Mouse (Mus musculus) MEL (cell line): ENCODE measurements around the gene Bcas2. TPM values are rescaled to one million over a fixed set of nuclear protein-coding genes. Genes with fewer than 3 reads are reported as not detected.

Source experiments
- DNase-seq: peaks from one replicate; pipeline ENCODE4 v3.0.0; 2011; ENCODE audit warnings: low read depth, low spot score
- H3K27ac ChIP-seq: 2 replicates; pipeline ENCODE4 v1.5.1; 2012; ENCODE audit warnings: low read depth, mild to moderate bottlenecking, control low read depth, low read length, moderate library complexity; ENCODE audit not compliant: control insufficient read depth
- H3K27me3 ChIP-seq, 2 experiments: fragments of 150-350 bp in 1 of 2; sonication (generic) in 1 of 2; 2 replicates each; pipeline ENCODE4 v1.6.1; 2012; ENCODE audit warnings: low read length in 2 of 2, mild to moderate bottlenecking in 2 of 2, improper control_type of control experiment in 1 of 2, moderate library complexity in 1 of 2; ENCODE audit not compliant: insufficient read depth in 2 of 2, control insufficient read depth in 1 of 2
- H3K36me3 ChIP-seq, 2 experiments: 2 replicates each; pipeline ENCODE4 v1.6.1; 2012 to 2014; ENCODE audit warnings: low read length in 2 of 2, improper control_type of control experiment in 1 of 2, inconsistent platforms in 1 of 2, mild to moderate bottlenecking in 1 of 2; ENCODE audit not compliant: insufficient read depth in 2 of 2, control insufficient read depth in 1 of 2
- H3K4me1 ChIP-seq, 2 experiments: fragments of 150-350 bp in 1 of 2; sonication (generic) in 1 of 2; 2 replicates each; pipeline ENCODE4 v1.6.1; 2012; ENCODE audit warnings: low read length in 2 of 2, improper control_type of control experiment in 1 of 2, mild to moderate bottlenecking in 1 of 2; ENCODE audit not compliant: insufficient read depth in 2 of 2, control insufficient read depth in 1 of 2
- H3K4me3 ChIP-seq, 2 experiments: fragments of 150-350 bp in 1 of 2; sonication (generic) in 1 of 2; 2 replicates each; pipeline ENCODE4 v1.5.1; 2012; ENCODE audit warnings: low read depth in 2 of 2, low read length in 2 of 2, mild to moderate bottlenecking in 2 of 2, moderate library complexity in 2 of 2, control low read depth in 1 of 2, improper control_type of control experiment in 1 of 2; ENCODE audit not compliant: control insufficient read depth in 1 of 2, insufficient read depth in 1 of 2
- H3K79me2 ChIP-seq: 2 replicates; pipeline ENCODE4 v1.6.1; 2012; ENCODE audit warnings: mild to moderate bottlenecking, low read length, moderate library complexity; ENCODE audit not compliant: control insufficient read depth, poor library complexity, insufficient read depth
- H3K9ac ChIP-seq: 2 replicates; pipeline ENCODE4 v1.6.1; 2012; ENCODE audit warnings: low read depth, mild to moderate bottlenecking, control low read depth, low read length, moderate library complexity; ENCODE audit not compliant: control insufficient read depth, poor library complexity, severe bottlenecking
- H3K9me3 ChIP-seq: fragments of 150-350 bp; sonication (generic); replicated peaks from 2 replicates; pipeline ENCODE4 v1.6.1; 2012; ENCODE audit warnings: mild to moderate bottlenecking, low read length, improper control_type of control experiment, moderate library complexity; ENCODE audit not compliant: insufficient read depth
- CHD2 ChIP-seq: IDR thresholded peaks from 2 replicates; pipeline ENCODE4 v1.6.1; 2011; ENCODE audit warnings: low read length, improper control_type of control experiment
- CTCF ChIP-seq, 3 experiments: IDR thresholded peaks in 2 of 3; conservative IDR thresholded peaks in 1 of 3; 2 replicates each; pipeline ENCODE4 v1.5.1; 2011 to 2012; ENCODE audit warnings: low read length in 3 of 3, low read depth in 2 of 3, mild to moderate bottlenecking in 2 of 3, improper control_type of control experiment in 1 of 3, inconsistent platforms in 1 of 3, mixed read lengths in 1 of 3, moderate library complexity in 1 of 3; ENCODE audit not compliant: control insufficient read depth in 1 of 3, insufficient read depth in 1 of 3, poor library complexity in 1 of 3, severe bottlenecking in 1 of 3
- ELF1 ChIP-seq: IDR thresholded peaks from 2 replicates; pipeline ENCODE4 v1.6.1; 2014; ENCODE audit warnings: low read depth, mild to moderate bottlenecking, inconsistent platforms, low read length, improper control_type of control experiment, moderate library complexity
- EP300 ChIP-seq, 2 experiments: IDR thresholded peaks; 2 replicates each; pipeline ENCODE4 v1.6.1; 2011; ENCODE audit warnings: improper control_type of control experiment in 2 of 2, low read length in 2 of 2, low read depth in 1 of 2, mild to moderate bottlenecking in 1 of 2
- ETS1 ChIP-seq: IDR thresholded peaks from 2 replicates; pipeline ENCODE4 v1.6.1; 2012; ENCODE audit warnings: low read depth, mild to moderate bottlenecking, inconsistent platforms, low read length, improper control_type of control experiment, moderate library complexity
- GABPA ChIP-seq: IDR thresholded peaks from 2 replicates; pipeline ENCODE4 v1.6.1; 2012; ENCODE audit warnings: low read depth, mild to moderate bottlenecking, inconsistent platforms, low read length, improper control_type of control experiment, moderate library complexity
- GATA1 ChIP-seq: IDR thresholded peaks from 2 replicates; pipeline ENCODE4 v1.6.1; 2011; ENCODE audit warnings: low read depth, low read length, improper control_type of control experiment
- KAT2A ChIP-seq: conservative IDR thresholded peaks from 2 replicates; pipeline ENCODE4 v1.6.1; 2012; ENCODE audit warnings: low read depth, low read length, improper control_type of control experiment, inconsistent platforms
- MAFK ChIP-seq: IDR thresholded peaks from 2 replicates; pipeline ENCODE4 v1.6.1; 2011; ENCODE audit warnings: low read depth, mild to moderate bottlenecking, low read length, improper control_type of control experiment, borderline replicate concordance
- NELFE ChIP-seq: IDR thresholded peaks from 2 replicates; pipeline ENCODE4 v1.6.1; 2011; ENCODE audit warnings: low read depth, low read length, improper control_type of control experiment
- POLR2A ChIP-seq, 2 experiments: IDR thresholded peaks; 2 replicates each; pipeline ENCODE4 v1.6.1; 2011 to 2012; ENCODE audit warnings: low read length in 2 of 2, mild to moderate bottlenecking in 2 of 2, control low read depth in 1 of 2, improper control_type of control experiment in 1 of 2, low read depth in 1 of 2, moderate library complexity in 1 of 2; ENCODE audit not compliant: control insufficient read depth in 1 of 2, insufficient read depth in 1 of 2, poor library complexity in 1 of 2
- RCOR1 ChIP-seq: IDR thresholded peaks from 2 replicates; pipeline ENCODE4 v1.6.1; 2012; ENCODE audit warnings: low read depth, mild to moderate bottlenecking, inconsistent platforms, low read length, improper control_type of control experiment
- SIN3A ChIP-seq: IDR thresholded peaks from 2 replicates; pipeline ENCODE4 v1.6.1; 2012; ENCODE audit warnings: low read length, improper control_type of control experiment, inconsistent platforms
- TAL1 ChIP-seq: IDR thresholded peaks from 2 replicates; pipeline ENCODE4 v1.6.1; 2012; ENCODE audit warnings: mild to moderate bottlenecking, inconsistent platforms, low read length, moderate library complexity, mixed read lengths
- TBP ChIP-seq: IDR thresholded peaks from 2 replicates; pipeline ENCODE4 v1.8.0; 2011; ENCODE audit warnings: low read depth, low read length, improper control_type of control experiment
- TCF12 ChIP-seq: IDR thresholded peaks from 2 replicates; pipeline ENCODE4 v1.6.1; 2014; ENCODE audit warnings: low read depth, mild to moderate bottlenecking, inconsistent platforms, low read length, improper control_type of control experiment, moderate library complexity
- UBTF ChIP-seq: IDR thresholded peaks from 2 replicates; pipeline ENCODE4 v1.6.1; 2012; ENCODE audit warnings: low read depth, mild to moderate bottlenecking, inconsistent platforms, low read length, improper control_type of control experiment, moderate library complexity, borderline replicate concordance; ENCODE audit not compliant: insufficient read depth
- USF1 ChIP-seq: IDR thresholded peaks from 2 replicates; pipeline ENCODE4 v1.6.1; 2014; ENCODE audit warnings: low read depth, mild to moderate bottlenecking, inconsistent platforms, low read length, improper control_type of control experiment, moderate library complexity
- ZC3H11A ChIP-seq: IDR thresholded peaks from 2 replicates; pipeline ENCODE4 v1.6.1; 2012; ENCODE audit warnings: low read depth, mild to moderate bottlenecking, inconsistent platforms, low read length, improper control_type of control experiment
- ZMIZ1 ChIP-seq: IDR thresholded peaks from 2 replicates; pipeline ENCODE4 v1.6.1; 2012; ENCODE audit warnings: low read depth, mild to moderate bottlenecking, inconsistent platforms, low read length, improper control_type of control experiment, moderate library complexity
- ZNF384 ChIP-seq: IDR thresholded peaks from 2 replicates; pipeline ENCODE4 v1.6.1; 2012; ENCODE audit warnings: low read depth, mild to moderate bottlenecking, inconsistent platforms, low read length, improper control_type of control experiment
- polyA plus RNA-seq, 2 experiments: library from polyadenylated mRNA; stranded (reverse) in 1 of 2; unstranded in 1 of 2; fragments of >175 nt in 1 of 2; fragments of >200 nt in 1 of 2; gene quantifications; 2 replicates each; pipeline versions ENCODE4 v1.2.1 to v1.2.4; 2012; ENCODE audit warnings: low replicate concordance in 2 of 2, low read depth in 1 of 2; ENCODE audit not compliant: insufficient read length in 2 of 2, insufficient read depth in 1 of 2, missing spikeins in 1 of 2
- total RNA-seq: library from RNA; depleted of rRNA; stranded (reverse); fragments of 300-350 nt; gene quantifications from 2 replicates; pipeline ENCODE4 v1.2.3, GENCODE M21; 2012

The Bcas2 gene
- total and polyA plus RNA-seq, 3 experiments, result 117 to 166 TPM; not detected in 1

GRCm38 (mm10) chr3:103129367-103130159 is 41.9 kb upstream of the Bcas2 start:
- Histone ChIP-seq H3K4me3 (peak overlapping the region; percentile 8 to 10), H3K79me2 (no peaks in the 10 kb centered on the region), H3K9ac (peak overlapping the region; percentile 7; the same call in 1 of the 2 replicates), H3K36me3 (peaks cover 0 to 17% of the 10 kb centered on the region in 2 experiments; a peak in 3 of 4 replicates), H3K9me3 (no peaks in the 10 kb centered on the region), H3K27ac (peak overlapping the region; percentile 52), H3K27me3 (no peaks in the 10 kb centered on the region), H3K4me1 (peaks cover 9 to 19% of the 10 kb centered on the region in 2 experiments)
- TF ChIP-seq UBTF (no peak), NELFE (no peak), ZC3H11A (no peak), USF1 (0 out of 2 replicates have a peak, but pooled peaks have one; percentile 21), GABPA (peak; percentile 54; the same call in 1 of the 2 replicates), SIN3A (peak; percentile 39; the same call in 1 of the 2 replicates), MAFK (0 out of 2 replicates have a peak, but pooled peaks have one; percentile 61), ETS1 (peak; percentile 67), TBP (peak; percentile 63), TAL1 (peak; percentile 58), CTCF (IDR thresholded peaks at IDR 0.05 in 2 of 3, conservative IDR thresholded peaks at IDR 0.05 in 1 of 3; ENCODE audit: control insufficient read depth in 1 of 3, insufficient read depth in 1 of 3, low read depth in 2 of 3, low read length in 3 of 3, poor library complexity in 1 of 3, severe bottlenecking in 1 of 3) (no peak), EP300 (IDR thresholded peaks at IDR 0.05; ENCODE audit: low read depth in 1 of 2, low read length in 2 of 2) (peak; percentile 67 to 68; a peak in 3 of 4 replicates), POLR2A (IDR thresholded peaks at IDR 0.05; ENCODE audit: control insufficient read depth in 1 of 2, insufficient read depth in 1 of 2, low read depth in 1 of 2, low read length in 2 of 2, poor library complexity in 1 of 2) (peak in 1 of 2 experiments; percentile 31; a peak in 1 of 4 replicates), CHD2 (no peak), GATA1 (peak; percentile 70)
- DNase-seq, result peak; percentile 86

GRCm38 (mm10) chr3:103130236-103130751 is 41.2 kb upstream of the Bcas2 start:
- Histone ChIP-seq H3K4me3 (peak overlapping the region; percentile 1 to 8; a peak in 3 of 4 replicates), H3K4me1 (peaks cover 9 to 19% of the 10 kb centered on the region in 2 experiments), H3K36me3 (peaks cover 0 to 17% of the 10 kb centered on the region in 2 experiments; a peak in 3 of 4 replicates), H3K79me2 (no peaks in the 10 kb centered on the region), H3K9me3 (no peaks in the 10 kb centered on the region), H3K9ac (peak overlapping the region; percentile 0; the same call in 1 of the 2 replicates), H3K27me3 (no peaks in the 10 kb centered on the region), H3K27ac (peak overlapping the region; percentile 30)
- DNase-seq, result peak; percentile 89
- TF ChIP-seq TAL1, result peak; percentile 72
- TF ChIP-seq SIN3A, result peak; percentile 67
- peak; percentile 54 for TF ChIP-seq RCOR1
- TF ChIP-seq TBP, result peak; percentile 79
- no peak for TF ChIP-seq ZNF384
- peak; percentile 10; the same call in 1 of the 2 replicates for TF ChIP-seq GATA1
- TF ChIP-seq EP300 (IDR thresholded peaks at IDR 0.05; ENCODE audit: low read depth in 1 of 2, low read length in 2 of 2), result peak; percentile 62 to 68
- TF ChIP-seq ELF1, result peak; percentile 36; the same call in 1 of the 2 replicates
- peak; percentile 38; the same call in 1 of the 2 replicates for TF ChIP-seq TCF12
- peak; percentile 64; the same call in 1 of the 2 replicates for TF ChIP-seq ETS1
- no peak for TF ChIP-seq ZMIZ1
- TF ChIP-seq KAT2A, result no peak
